Mouse (Mus musculus): ENCODE data around the gene Btn1a1.

The Btn1a1 gene

DNA sequence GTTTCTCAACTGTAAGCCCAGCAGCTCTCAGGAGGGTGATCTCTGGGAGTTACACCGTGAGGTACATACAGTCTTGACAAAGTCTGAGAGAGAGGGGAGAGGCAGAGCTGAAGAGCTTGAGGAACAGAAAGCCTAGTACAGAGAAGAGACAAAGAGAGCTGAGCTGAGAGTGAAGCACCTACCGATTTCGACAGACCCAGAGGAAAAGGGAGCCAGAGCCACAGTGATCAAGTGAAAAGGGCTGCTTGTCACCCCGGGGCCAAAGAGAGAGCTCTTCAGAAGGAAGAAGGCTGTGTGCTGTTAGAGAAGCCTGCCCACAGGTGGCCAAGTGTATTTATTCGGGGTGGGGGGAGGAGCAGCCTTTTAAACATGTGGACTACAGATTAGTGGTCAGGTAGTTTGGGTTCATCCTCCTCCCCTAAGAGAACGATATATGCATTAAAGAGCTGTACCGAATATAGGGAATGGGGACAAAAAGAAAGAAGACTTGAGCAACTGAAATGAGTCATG is at the start of gene Btn1a1:
Gene Btn1a1 (minus strand): TSS at position 302 of the 510 bp plus-strand sequence.
- DNase-seq (ENCODE audit: low read depth, low spot score): no peak

DNA sequence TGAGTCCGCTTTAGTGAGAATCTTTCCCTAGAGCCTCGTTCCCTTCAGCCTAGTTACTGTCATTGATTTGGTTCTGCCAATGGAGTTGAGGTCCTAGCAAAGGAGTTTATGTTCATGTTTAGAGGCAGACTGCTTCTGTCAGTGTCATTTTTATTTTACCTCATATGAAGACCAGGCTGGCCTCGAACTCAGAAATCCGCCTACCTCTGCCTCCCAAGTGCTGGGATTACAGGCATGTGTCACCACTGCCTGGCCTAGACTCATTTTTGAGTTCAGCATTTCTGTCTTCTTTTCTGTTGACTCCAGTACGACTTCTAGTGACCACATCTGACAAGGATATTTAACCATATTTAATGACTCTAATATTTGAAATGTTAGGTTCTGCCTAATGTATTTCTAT is 49.6 kb upstream of the Btn1a1 start:
- DNase-seq (ENCODE audit: low read depth, low spot score): no peak

GRCm38 (mm10) chr13:23513517-23513916 is 47.8 kb upstream of the Btn1a1 start:
- DNase-seq (ENCODE audit: low read depth, low spot score): no peak

DNA sequence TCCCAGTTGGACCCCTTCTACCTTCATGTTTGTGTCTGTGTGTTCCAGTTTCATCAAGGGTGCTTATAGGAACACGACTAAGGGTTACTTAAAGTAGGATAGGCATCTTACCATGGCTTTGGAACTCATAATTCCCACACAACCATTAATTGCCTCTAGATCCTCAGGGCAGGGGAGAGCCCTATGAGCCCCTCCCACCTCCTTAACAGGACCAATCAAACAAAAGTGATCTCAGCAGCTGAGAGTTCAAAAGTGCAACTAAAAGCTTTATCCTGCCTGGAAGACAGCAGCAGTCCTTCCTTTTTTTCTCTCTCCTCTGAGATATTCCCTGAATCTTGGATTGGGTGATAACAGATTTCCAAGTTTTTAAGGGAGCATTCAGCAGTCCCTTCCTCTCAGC is 44.4 kb upstream of the Btn1a1 start:
- no peak for DNase-seq (ENCODE audit: low read depth, low spot score)

DNA sequence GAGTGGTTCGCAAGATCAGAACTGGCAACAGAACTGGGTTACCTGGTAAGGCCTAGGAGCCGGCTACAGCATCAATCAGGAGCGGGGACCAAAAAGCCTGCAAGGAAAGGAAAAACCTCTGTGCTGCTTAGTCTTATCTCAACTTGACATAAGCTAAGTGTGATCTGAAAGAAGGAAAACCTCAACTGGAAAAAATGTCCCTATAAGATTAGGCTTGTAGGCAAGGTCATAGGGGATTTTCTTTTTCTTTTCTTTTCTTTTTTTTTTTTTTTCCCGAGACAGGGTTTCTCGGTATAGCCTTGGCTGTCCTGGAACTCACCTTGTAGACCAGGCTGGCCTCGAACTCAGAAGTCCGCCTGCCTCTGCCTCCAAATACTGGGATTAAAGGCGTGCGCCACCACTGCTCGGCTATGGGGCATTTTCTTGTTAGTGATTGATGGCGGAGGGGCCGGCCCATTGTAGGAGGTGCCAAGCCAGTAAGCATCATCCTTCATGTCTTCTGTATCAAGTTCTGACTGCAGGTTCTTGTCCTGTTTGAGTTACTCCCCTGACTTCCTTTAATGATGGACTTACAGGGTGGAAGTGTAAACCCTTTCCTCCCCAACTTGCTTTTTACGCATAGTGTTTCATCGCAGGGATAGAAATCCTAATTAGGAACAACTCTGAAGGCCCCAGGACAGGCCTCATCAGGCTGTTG is 41.3 kb upstream of the Btn1a1 start:
- no peak for DNase-seq (ENCODE audit: low read depth, low spot score)

GRCm38 (mm10) chr13:23506351-23506750 is 40.6 kb upstream of the Btn1a1 start:
- peak; percentile 78 for DNase-seq (ENCODE audit: low read depth, low spot score)

DNA sequence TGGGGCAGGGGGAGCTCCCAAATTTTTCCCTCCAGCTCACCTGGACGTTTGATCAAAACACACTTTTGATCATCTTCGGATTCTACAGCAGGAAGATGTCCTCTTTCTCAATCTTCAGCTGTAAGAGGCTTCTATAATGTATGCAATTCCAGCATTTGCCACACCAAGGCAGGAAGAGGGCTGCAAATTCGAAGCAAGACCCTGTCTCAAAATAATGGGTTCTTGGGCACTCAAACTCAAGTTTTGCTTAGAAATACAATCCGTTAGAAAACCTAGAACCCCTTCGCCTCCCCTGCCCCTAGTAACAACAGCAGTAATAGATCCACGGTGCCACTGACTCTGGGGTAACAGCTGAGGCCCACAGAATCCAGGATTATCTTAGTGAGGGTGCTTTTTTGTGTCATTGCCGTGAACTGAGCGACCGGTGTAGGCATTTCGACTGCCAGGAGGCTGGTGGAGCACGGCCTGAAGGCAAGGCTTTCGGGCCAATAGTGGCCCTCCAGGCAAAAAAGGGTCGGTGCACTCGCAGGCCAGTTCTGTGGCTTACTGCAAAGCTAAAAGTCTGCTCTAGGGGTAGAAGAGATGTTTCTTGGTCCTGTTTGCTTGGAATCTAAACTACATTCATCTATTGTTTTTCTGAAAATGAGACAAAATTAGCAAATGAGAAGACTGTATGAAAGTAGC is 40.1 kb upstream of the Btn1a1 start:
- DNase-seq (ENCODE audit: low read depth, low spot score): no peak

DNA sequence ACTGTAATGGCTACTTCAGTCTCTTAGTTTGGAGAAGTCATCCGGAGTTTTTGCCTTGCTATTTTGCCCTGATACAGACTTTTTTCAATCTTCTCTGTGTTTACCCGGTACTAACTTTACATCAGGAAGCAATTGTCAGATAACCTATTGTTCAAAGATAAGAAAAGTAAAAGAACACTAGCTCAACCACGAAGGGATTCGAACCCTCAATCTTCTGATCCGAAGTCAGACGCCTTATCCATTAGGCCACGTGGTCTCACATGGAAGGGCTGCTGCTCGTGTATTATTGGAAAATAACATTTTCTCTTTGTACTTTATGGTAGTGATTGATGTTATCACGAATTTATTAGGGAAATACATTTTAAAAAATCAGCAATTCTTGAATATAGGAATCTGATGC is 38.1 kb upstream of the Btn1a1 start:
- DNase-seq (ENCODE audit: low read depth, low spot score): peak; percentile 75

GRCm38 (mm10) chr13:23502916-23503315 is 37.2 kb upstream of the Btn1a1 start:
- DNase-seq (ENCODE audit: low read depth, low spot score): no peak

DNA sequence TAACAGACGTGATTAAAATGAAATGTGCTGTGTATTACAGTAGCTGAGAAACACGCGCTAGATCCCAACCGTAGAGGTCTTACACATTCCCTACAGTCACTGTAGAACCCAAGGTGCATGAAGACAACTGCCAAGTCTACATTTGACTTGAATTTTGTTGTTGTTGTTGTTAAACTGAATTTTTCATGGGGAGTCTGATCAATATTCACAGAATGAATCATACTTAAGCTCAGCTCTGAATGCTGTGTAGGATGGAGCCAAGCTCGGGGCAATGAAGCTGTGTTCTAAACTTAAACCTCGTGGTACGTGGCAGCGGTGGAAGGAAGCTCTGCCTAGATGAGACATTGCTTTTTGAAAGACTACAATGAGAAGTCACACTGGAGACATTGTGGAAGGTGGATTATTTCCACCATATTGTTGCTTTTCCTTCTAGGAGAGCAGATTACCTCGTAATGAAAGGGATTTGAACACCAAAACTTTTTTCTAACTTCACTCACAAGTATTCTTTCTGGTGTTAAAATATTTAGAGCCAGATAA is 36.4 kb upstream of the Btn1a1 start:
- no peak for DNase-seq (ENCODE audit: low read depth, low spot score)

GRCm38 (mm10) chr13:23501511-23501910 is 35.8 kb upstream of the Btn1a1 start:
- DNase-seq (ENCODE audit: low read depth, low spot score): no peak

GRCm38 (mm10) chr13:23500424-23501200 is 34.9 kb upstream of the Btn1a1 start:
- DNase-seq (ENCODE audit: low read depth, low spot score): peak; percentile 89

- DNase-seq (ENCODE audit: low read depth, low spot score): no peak
Observed at GRCm38 (mm10) chr13:23499943-23500342, 34.2 kb upstream of the Btn1a1 start.

GRCm38 (mm10) chr13:23498653-23499052 is 33.0 kb upstream of the Btn1a1 start:
- no peak for DNase-seq (ENCODE audit: low read depth, low spot score)

DNA sequence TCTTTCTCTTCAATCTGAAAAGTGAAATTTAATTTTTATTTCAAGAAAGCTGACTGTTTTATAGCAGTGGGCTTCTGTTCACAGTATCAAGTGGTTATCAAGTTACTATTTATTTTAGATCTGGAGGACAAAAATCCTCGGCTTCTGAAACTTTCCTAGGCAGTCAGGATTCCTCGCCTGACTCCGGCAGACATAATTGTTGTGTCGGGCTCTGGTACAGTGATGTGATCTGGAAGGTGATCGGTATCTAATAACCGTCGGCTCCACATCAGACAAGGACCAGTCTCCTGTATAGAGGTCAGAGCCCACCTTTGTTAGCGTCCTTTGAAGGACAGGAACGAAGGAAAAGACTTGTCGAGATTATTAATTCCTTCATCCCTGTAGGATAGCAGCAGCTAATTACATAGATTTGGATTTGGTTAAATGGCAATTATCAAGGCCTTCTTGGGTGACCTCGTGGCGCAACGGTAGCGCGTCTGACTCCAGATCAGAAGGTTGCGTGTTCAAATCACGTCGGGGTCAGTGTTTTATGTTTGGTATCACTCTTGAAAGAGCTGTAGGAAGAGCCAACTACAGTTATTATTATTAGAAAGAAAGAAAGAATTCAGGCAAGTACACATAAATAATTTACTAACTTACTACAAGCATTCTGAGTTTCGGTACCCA is 32.1 kb upstream of the Btn1a1 start:
- peak; percentile 70 for DNase-seq (ENCODE audit: low read depth, low spot score)

- DNase-seq (ENCODE audit: low read depth, low spot score): no peak
Observed at GRCm38 (mm10) chr13:23495526-23495925, 29.8 kb upstream of the Btn1a1 start.

DNA sequence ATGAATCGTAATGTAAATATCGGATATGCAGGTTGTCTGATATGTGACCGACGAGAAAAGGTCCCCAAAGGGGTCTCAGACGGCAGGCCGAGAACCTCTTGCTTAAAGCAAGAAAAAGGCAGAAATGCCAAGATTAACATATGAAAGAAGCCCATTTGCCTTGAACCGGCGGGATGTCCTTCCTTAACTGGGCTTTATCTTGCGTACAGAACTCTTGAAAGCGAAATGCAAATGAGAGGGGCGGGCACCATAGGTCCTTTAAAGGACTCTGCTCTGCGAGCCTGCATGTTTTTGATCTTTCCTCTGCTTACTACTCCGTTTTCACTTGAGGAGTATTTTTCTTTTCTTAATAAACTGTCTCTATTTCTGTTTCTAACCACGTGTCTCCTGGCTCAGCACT is 26.3 kb upstream of the Btn1a1 start:
- no peak for DNase-seq (ENCODE audit: low read depth, low spot score)

GRCm38 (mm10) chr13:23491263-23491662 is 25.6 kb upstream of the Btn1a1 start:
- DNase-seq (ENCODE audit: low read depth, low spot score): no peak

- DNase-seq (ENCODE audit: low read depth, low spot score): no peak
Observed at GRCm38 (mm10) chr13:23490863-23491262, 25.2 kb upstream of the Btn1a1 start.

DNA sequence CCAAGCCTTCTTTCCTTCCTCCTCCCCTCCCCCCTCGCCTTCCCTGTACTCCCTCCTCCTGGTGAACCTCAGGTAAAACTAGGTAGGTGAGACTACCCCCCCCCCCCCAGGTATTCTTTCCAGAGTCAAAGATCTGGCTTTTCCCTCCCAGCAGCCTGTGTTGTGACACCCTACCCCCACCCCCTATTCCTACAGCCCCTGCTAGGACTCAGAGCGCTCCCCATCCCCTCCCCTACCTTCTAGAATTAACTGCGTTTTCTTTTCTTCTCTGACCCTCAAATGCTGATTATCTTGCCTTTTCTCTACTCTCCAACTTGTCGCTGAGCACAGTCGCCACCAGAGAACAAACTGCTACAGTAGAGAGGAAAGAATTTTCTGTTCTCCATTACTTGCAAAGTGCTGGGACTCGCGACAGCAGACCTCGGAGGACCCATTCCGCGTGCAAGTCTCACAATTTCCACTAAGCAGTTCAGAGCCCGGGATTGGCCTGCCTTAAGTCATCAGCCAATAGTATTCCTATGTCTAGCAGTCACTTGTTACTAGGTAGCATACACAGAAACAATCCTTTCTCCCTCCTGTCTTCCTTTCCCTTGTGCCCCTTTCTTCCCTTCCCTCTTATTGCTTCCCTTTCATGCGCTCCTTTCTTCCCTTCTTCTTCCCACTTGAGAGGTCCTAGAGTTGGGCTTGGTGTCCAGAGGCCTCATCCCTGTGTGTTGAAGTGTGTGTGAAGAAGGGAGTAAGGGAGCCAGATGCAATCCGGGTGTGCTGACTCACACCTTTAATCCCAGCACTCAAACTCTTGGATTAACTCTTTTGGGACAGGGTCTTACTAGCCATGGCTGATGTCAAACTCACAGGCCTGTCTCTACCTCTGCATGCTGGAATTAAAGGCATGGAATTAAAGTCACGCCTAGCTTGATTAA is 23.0 kb upstream of the Btn1a1 start, which contains the start of gene Btn2a2:
Gene Btn2a2 (minus strand): TSS at position 458 of the 923 bp plus-strand sequence.
- peak; percentile 88 for DNase-seq (ENCODE audit: low read depth, low spot score)
